Mouse (Mus musculus): ENCODE results near the gene Lmo7. TPM values are rescaled to one million over a fixed set of nuclear protein-coding genes. Genes with fewer than 3 reads are reported as not detected.
A peak's percentile ranks its signal among the peaks of the same experiment; 100 is the strongest.

Gene Lmo7
- polyA plus RNA-seq, 1 experiment from 2014 or later: 2.8 TPM

DNA sequence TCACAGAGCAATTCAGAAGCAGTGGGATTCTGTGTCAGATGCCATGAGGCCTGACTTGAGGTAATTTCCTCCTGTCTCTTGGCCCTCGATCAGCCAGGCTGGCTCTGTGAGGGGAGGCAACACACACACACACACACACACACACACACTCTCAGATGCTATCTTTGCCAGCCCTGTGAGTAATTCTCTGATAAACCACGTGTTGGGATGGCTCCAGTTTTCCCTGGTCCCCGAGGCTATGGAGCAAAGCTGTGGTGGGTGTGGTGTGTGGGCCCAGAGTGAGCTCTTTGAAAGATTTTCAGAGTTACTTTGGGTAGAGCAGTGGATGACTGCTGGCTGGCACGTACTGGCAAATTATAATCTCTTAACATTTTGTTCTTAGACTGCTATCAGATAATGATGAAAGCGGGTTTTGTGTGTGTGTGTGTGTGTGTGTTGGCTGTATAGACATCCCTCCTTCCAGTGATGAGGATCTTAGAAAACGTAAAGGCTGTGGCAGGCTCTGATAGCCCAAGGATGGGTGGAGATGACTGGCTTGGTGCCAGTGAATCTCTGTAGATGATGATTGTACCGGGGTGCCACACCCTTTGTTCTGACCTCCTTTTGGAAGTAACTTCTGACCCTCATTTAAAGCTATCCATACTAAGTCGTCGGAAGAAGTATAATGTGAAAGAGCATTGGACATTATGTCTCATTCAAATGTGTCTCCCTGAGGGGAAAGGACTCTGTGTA, 140.6 kb downstream of the Lmo7 start:
- H3K9me3 ChIP-seq (ENCODE audit: low read length): no peaks in the 10 kb centered on the region
- no peak overlapping the region for H3K4me2 ChIP-seq (ENCODE audit: low read depth, low read length)
- H3K4me3 ChIP-seq (ENCODE audit: low read depth, low read length): no peak overlapping the region
- H3K27ac ChIP-seq (ENCODE audit: low read depth): no peak overlapping the region
- no peaks in the 10 kb centered on the region for H3K36me3 ChIP-seq (replicated peaks; ENCODE audit: insufficient read depth, low read length)
- no peak overlapping the region for H3K9ac ChIP-seq (replicated peaks)
- DNase-seq (no peak), ATAC-seq (no peak)
- no peaks in the 10 kb centered on the region for H3K27me3 ChIP-seq (ENCODE audit: insufficient read depth, low read length)
- 73% methylated on average over 9 of the region's 9 CpGs for WGBS (ENCODE audit: insufficient replicate concordance)
- TF ChIP-seq EP300 (IDR thresholded peaks at IDR 0.05; ENCODE audit: low read depth): no peak
- TF ChIP-seq CTCF (IDR thresholded peaks at IDR 0.05; ENCODE audit: low read depth): no peak
- H3K4me1 ChIP-seq (ENCODE audit: insufficient read depth): no peaks in the 10 kb centered on the region

GRCm38 (mm10) chr14:101872846-101873245, 143.1 kb downstream of the Lmo7 start:
- H3K9me3 ChIP-seq (ENCODE audit: low read length): no peaks in the 10 kb centered on the region
- ATAC-seq (no peak), DNase-seq (no peak)
- TF ChIP-seq CTCF (IDR thresholded peaks at IDR 0.05; ENCODE audit: low read depth): no peak
- no peak for TF ChIP-seq EP300 (IDR thresholded peaks at IDR 0.05; ENCODE audit: low read depth)
- no peaks in the 10 kb centered on the region for H3K27me3 ChIP-seq (ENCODE audit: insufficient read depth, low read length)
- no peak overlapping the region for H3K4me3 ChIP-seq (ENCODE audit: low read depth, low read length)
- no peaks in the 10 kb centered on the region for H3K36me3 ChIP-seq (replicated peaks; ENCODE audit: insufficient read depth, low read length)
- no peak overlapping the region for H3K27ac ChIP-seq (ENCODE audit: low read depth)
- WGBS (ENCODE audit: insufficient replicate concordance): 47% methylated on average over 3 of the region's 3 CpGs
- H3K4me1 ChIP-seq (ENCODE audit: insufficient read depth): no peaks in the 10 kb centered on the region
- no peak overlapping the region for H3K4me2 ChIP-seq (ENCODE audit: low read depth, low read length)
- H3K9ac ChIP-seq (replicated peaks): no peak overlapping the region

DNA sequence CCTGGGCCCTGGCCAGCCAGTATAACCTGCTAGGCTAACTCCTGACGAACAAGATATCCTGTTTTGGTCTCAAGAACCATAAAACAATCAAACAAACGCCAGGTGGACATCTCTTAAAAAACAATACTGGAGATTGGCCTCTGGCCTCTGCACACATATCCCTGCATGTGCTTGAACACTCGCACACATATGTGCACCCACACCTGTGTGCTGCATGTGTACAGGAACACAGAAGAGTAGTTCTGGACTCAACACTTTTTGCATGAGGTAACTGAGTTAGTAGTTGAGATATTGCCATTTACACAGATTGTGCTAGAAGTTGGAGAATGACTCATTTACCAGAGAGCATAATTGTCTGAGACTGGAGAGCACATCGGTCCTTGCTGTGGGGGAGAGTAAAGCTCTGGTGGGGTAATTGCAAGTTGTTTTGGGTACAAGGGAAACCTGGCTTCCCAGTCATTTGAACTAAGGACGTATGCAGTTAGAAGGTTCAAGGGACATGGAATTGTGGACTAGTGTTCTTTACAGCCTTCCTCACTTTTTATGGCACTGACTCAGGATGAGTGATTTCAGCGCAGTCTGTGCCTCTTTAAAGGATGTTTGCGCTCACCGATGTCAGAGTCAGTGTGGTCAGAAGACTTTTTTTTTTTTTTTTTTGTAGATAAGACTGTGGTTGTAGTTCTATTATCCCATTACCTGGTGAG, 148.7 kb downstream of the Lmo7 start:
- no peak overlapping the region for H3K9ac ChIP-seq (replicated peaks)
- H3K27me3 ChIP-seq (ENCODE audit: insufficient read depth, low read length): no peaks in the 10 kb centered on the region
- H3K4me1 ChIP-seq (ENCODE audit: insufficient read depth): no peaks in the 10 kb centered on the region; the same call in 1 of the 2 replicates
- no peak for DNase-seq
- 65% methylated on average over 8 of the region's 8 CpGs for WGBS (ENCODE audit: insufficient replicate concordance)
- no peaks in the 10 kb centered on the region for H3K36me3 ChIP-seq (replicated peaks; ENCODE audit: insufficient read depth, low read length)
- H3K9me3 ChIP-seq (ENCODE audit: low read length): no peaks in the 10 kb centered on the region
- H3K4me2 ChIP-seq (ENCODE audit: low read depth, low read length): no peak overlapping the region
- ATAC-seq: no peak
- no peak overlapping the region for H3K4me3 ChIP-seq (ENCODE audit: low read depth, low read length)
- H3K27ac ChIP-seq (ENCODE audit: low read depth): no peak overlapping the region
- TF ChIP-seq EP300 (IDR thresholded peaks at IDR 0.05; ENCODE audit: low read depth) (no peak), CTCF (IDR thresholded peaks at IDR 0.05; ENCODE audit: low read depth) (no peak)

DNA sequence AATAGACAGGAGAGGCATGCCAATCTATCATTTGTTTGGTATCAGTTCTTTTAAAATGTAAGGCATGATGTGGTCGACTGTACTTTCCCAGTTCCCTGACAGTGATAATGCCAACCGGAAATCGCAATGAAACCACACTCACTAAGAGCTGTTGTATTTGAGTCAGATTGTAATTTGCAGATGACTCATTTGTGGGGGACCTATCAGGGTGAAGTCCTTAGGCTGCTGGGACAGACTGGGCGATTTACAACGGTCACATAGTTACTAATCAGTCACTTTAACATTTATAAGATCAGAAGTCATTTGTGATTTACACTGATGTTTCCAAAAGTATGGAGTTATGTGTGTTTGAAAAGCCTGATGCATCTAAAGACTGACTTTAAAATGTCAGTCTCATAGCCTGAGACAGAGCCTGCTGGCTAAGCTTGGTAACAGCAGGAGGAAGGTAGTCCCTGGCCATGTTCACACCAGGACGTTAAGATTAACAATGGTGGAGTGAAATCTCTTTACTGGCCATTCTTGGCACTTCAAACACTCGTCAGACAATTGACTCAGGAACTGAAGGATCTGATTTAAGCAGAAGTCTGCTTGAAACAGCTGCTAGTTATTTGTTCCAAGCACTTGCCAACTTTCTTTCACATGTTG, 149.4 kb downstream of the Lmo7 start:
- no peaks in the 10 kb centered on the region for H3K9me3 ChIP-seq (ENCODE audit: low read length)
- ATAC-seq (no peak), DNase-seq (no peak)
- TF ChIP-seq EP300 (IDR thresholded peaks at IDR 0.05; ENCODE audit: low read depth) (no peak), CTCF (IDR thresholded peaks at IDR 0.05; ENCODE audit: low read depth) (0 out of 2 replicates have a peak, but pooled peaks have one; percentile 1)
- 0 out of 2 replicates have a peak, but pooled peaks cover 3% of the 10 kb centered on the region for H3K36me3 ChIP-seq (replicated peaks; ENCODE audit: insufficient read depth, low read length)
- H3K9ac ChIP-seq (replicated peaks): no peak overlapping the region
- H3K4me1 ChIP-seq (ENCODE audit: insufficient read depth): no peaks in the 10 kb centered on the region; the same call in 1 of the 2 replicates
- H3K4me3 ChIP-seq (ENCODE audit: low read depth, low read length): no peak overlapping the region
- no peaks in the 10 kb centered on the region for H3K27me3 ChIP-seq (ENCODE audit: insufficient read depth, low read length)
- WGBS (ENCODE audit: insufficient replicate concordance): 44% methylated on average over 7 of the region's 7 CpGs
- H3K27ac ChIP-seq (ENCODE audit: low read depth): no peak overlapping the region
- H3K4me2 ChIP-seq (ENCODE audit: low read depth, low read length): no peak overlapping the region

DNA sequence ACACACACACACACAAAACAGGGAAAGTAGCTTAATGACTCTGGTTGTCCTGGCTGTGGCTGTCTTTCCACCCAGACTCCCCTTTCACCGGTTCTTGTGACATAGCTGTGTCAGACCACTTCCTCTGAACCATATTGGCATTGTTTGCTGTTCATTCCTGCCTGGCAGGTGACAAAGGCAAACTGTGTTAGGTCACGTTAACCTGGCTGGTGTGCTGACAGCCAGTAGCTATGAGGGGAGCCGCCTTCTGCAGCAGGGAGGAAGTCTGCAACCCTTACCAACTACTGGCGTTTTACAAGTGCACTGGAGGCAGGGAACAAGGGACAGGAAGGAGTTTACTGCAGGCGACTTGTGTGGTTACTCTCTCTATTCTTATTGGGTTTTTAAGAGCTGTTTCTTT, 153.2 kb downstream of the Lmo7 start:
- no peaks in the 10 kb centered on the region for H3K27me3 ChIP-seq (ENCODE audit: insufficient read depth, low read length)
- H3K4me1 ChIP-seq (ENCODE audit: insufficient read depth): no peaks in the 10 kb centered on the region; the same call in 1 of the 2 replicates
- no peak overlapping the region for H3K4me3 ChIP-seq (ENCODE audit: low read depth, low read length)
- no peak for TF ChIP-seq EP300 (IDR thresholded peaks at IDR 0.05; ENCODE audit: low read depth)
- TF ChIP-seq CTCF (IDR thresholded peaks at IDR 0.05; ENCODE audit: low read depth): no peak
- H3K4me2 ChIP-seq (ENCODE audit: low read depth, low read length): no peak overlapping the region
- 0 out of 2 replicates have a peak, but pooled peaks cover 3% of the 10 kb centered on the region for H3K36me3 ChIP-seq (replicated peaks; ENCODE audit: insufficient read depth, low read length)
- H3K27ac ChIP-seq (ENCODE audit: low read depth): no peak overlapping the region
- DNase-seq (peak; percentile 18), ATAC-seq (peak; percentile 74)
- H3K9ac ChIP-seq (replicated peaks): no peak overlapping the region
- 12% methylated on average over 5 of the region's 5 CpGs for WGBS (ENCODE audit: insufficient replicate concordance)
- no peaks in the 10 kb centered on the region for H3K9me3 ChIP-seq (ENCODE audit: low read length)

- H3K4me2 ChIP-seq (ENCODE audit: low read depth, low read length): no peak overlapping the region
- ATAC-seq (no peak), DNase-seq (no peak)
- H3K27me3 ChIP-seq (ENCODE audit: insufficient read depth, low read length): no peaks in the 10 kb centered on the region
- no peaks in the 10 kb centered on the region for H3K9me3 ChIP-seq (ENCODE audit: low read length)
- no peak for TF ChIP-seq EP300 (IDR thresholded peaks at IDR 0.05; ENCODE audit: low read depth)
- TF ChIP-seq CTCF (IDR thresholded peaks at IDR 0.05; ENCODE audit: low read depth): no peak
- WGBS (ENCODE audit: insufficient replicate concordance): 68% methylated on average over 6 of the region's 6 CpGs
- no peak overlapping the region for H3K27ac ChIP-seq (ENCODE audit: low read depth)
- no peak overlapping the region for H3K4me3 ChIP-seq (ENCODE audit: low read depth, low read length)
- no peaks in the 10 kb centered on the region; the same call in 1 of the 2 replicates for H3K4me1 ChIP-seq (ENCODE audit: insufficient read depth)
- 0 out of 2 replicates have a peak, but pooled peaks cover 3% of the 10 kb centered on the region for H3K36me3 ChIP-seq (replicated peaks; ENCODE audit: insufficient read depth, low read length)
- H3K9ac ChIP-seq (replicated peaks): no peak overlapping the region
Measured at GRCm38 (mm10) chr14:101883787-101884186, 154.0 kb downstream of the Lmo7 start.
